Mouse (Mus musculus): ENCODE measurements around the gene Tmem87a. TPM values are rescaled to one million over a fixed set of nuclear protein-coding genes. Genes with fewer than 3 reads are reported as not detected.

Gene Tmem87a
- polyA plus RNA-seq, 1 experiment = 2.7 TPM

- TF ChIP-seq POLR2A (IDR thresholded peaks at IDR 0.05; ENCODE audit: low read depth, low read length) (no peak), CTCF (IDR thresholded peaks at IDR 0.05; ENCODE audit: extremely low read depth, insufficient read length, insufficient replicate concordance, low read depth, low read length) (no peak)
- 62% methylated on average over 4 of the region's 4 CpGs for WGBS
- Histone ChIP-seq H3K27me3 (ENCODE audit: control insufficient read depth, insufficient read depth, low read length) (no peaks in the 10 kb centered on the region), H3K27ac (ENCODE audit: insufficient read depth, low read depth, low read length) (no peak overlapping the region), H3K4me1 (ENCODE audit: control insufficient read depth, insufficient read depth, insufficient read length, low read length) (no peaks in the 10 kb centered on the region), H3K36me3 (ENCODE audit: control insufficient read depth, insufficient read depth, low read length) (peaks cover 62% of the 10 kb centered on the region), H3K4me3 (ENCODE audit: low read depth, low read length) (no peak overlapping the region)
Observed at GRCm38 (mm10) chr2:120367416-120368207, 36.3 kb downstream of the Tmem87a start.

- no peak for TF ChIP-seq POLR2A (IDR thresholded peaks at IDR 0.05; ENCODE audit: low read depth, low read length)
- peaks cover 64% of the 10 kb centered on the region for H3K36me3 ChIP-seq (ENCODE audit: control insufficient read depth, insufficient read depth, low read length)
- whole genome bisulfite sequencing = 93% methylated on average over 3 of the region's 3 CpGs
- no peak overlapping the region for H3K4me3 ChIP-seq (ENCODE audit: low read depth, low read length)
- H3K27ac ChIP-seq (ENCODE audit: insufficient read depth, low read depth, low read length) = no peak overlapping the region
- no peaks in the 10 kb centered on the region for H3K4me1 ChIP-seq (ENCODE audit: control insufficient read depth, insufficient read depth, insufficient read length, low read length)
- H3K27me3 ChIP-seq (ENCODE audit: control insufficient read depth, insufficient read depth, low read length) = no peaks in the 10 kb centered on the region
Observed at GRCm38 (mm10) chr2:120366501-120366900, 37.4 kb downstream of the Tmem87a start.

DNA sequence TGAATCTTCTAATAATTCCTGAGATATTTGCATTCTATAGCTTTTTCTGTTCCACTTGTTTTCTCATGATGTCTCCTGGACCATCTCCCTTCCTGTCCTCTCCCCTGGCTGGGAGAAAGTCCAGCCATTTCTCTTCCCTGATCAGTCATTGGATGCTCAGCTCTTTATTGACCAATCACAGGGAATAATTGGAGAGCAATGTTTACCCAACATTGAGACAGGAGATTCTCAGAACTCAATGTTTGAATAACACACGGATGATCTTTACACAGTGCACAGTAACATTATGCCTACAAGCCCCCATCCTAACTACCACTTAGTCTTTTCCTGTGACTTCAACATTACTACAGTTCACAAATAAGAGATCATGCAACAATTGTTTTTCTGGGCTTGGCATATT, 43.5 kb downstream of the Tmem87a start:
- Histone ChIP-seq H3K27me3 (ENCODE audit: control insufficient read depth, insufficient read depth, low read length) (no peaks in the 10 kb centered on the region), H3K36me3 (ENCODE audit: control insufficient read depth, insufficient read depth, low read length) (peaks cover 56% of the 10 kb centered on the region)
- WGBS = 37% methylated on average over 1 of the region's 1 CpGs

GRCm38 (mm10) chr2:120352682-120353646, 50.9 kb downstream of the Tmem87a start, which contains the start of gene Vps39:
Gene Vps39, minus strand, starts transcription at chr2:120353137.
- no peaks in the 10 kb centered on the region for H3K27me3 ChIP-seq (ENCODE audit: control insufficient read depth, insufficient read depth, low read length)
- H3K36me3 ChIP-seq (ENCODE audit: control insufficient read depth, insufficient read depth, low read length) = peaks cover 16% of the 10 kb centered on the region
- H3K4me1 ChIP-seq (ENCODE audit: control insufficient read depth, insufficient read depth, insufficient read length, low read length) = peaks cover 4% of the 10 kb centered on the region; the same call in 1 of the 2 replicates
- TF ChIP-seq POLR2A (IDR thresholded peaks at IDR 0.05; ENCODE audit: low read depth, low read length) (peak; percentile 70), CTCF (IDR thresholded peaks at IDR 0.05; ENCODE audit: extremely low read depth, insufficient read length, insufficient replicate concordance, low read depth, low read length) (no peak)
- peak within 1 kb of the TSS; percentile 96 for H3K4me3 ChIP-seq (ENCODE audit: low read depth, low read length)
- WGBS = 12% methylated on average over 44 of the region's 44 CpGs
- H3K27ac ChIP-seq (ENCODE audit: insufficient read depth, low read depth, low read length) = no peak within 1 kb of the TSS

More for the DNA sequence above, 43.5 kb downstream of the Tmem87a start:
- Histone ChIP-seq H3K4me1 (ENCODE audit: control insufficient read depth, insufficient read depth, insufficient read length, low read length) (no peaks in the 10 kb centered on the region), H3K27ac (ENCODE audit: insufficient read depth, low read depth, low read length) (no peak overlapping the region), H3K4me3 (ENCODE audit: low read depth, low read length) (no peak overlapping the region)
- TF ChIP-seq CTCF (IDR thresholded peaks at IDR 0.05; ENCODE audit: extremely low read depth, insufficient read length, insufficient replicate concordance, low read depth, low read length) = no peak
- TF ChIP-seq POLR2A (IDR thresholded peaks at IDR 0.05; ENCODE audit: low read depth, low read length) = no peak

GRCm38 (mm10) chr2:120351321-120351720, 52.6 kb downstream of the Tmem87a start:
- Histone ChIP-seq H3K27ac (ENCODE audit: insufficient read depth, low read depth, low read length) (no peak overlapping the region), H3K27me3 (ENCODE audit: control insufficient read depth, insufficient read depth, low read length) (no peaks in the 10 kb centered on the region), H3K4me1 (ENCODE audit: control insufficient read depth, insufficient read depth, insufficient read length, low read length) (peaks cover 4% of the 10 kb centered on the region; the same call in 1 of the 2 replicates), H3K4me3 (ENCODE audit: low read depth, low read length) (no peak overlapping the region), H3K36me3 (ENCODE audit: control insufficient read depth, insufficient read depth, low read length) (peaks cover 12% of the 10 kb centered on the region)
- TF ChIP-seq CTCF (IDR thresholded peaks at IDR 0.05; ENCODE audit: extremely low read depth, insufficient read length, insufficient replicate concordance, low read depth, low read length) (no peak), POLR2A (IDR thresholded peaks at IDR 0.05; ENCODE audit: low read depth, low read length) (no peak)
- WGBS = 75% methylated on average over 5 of the region's 5 CpGs

DNA sequence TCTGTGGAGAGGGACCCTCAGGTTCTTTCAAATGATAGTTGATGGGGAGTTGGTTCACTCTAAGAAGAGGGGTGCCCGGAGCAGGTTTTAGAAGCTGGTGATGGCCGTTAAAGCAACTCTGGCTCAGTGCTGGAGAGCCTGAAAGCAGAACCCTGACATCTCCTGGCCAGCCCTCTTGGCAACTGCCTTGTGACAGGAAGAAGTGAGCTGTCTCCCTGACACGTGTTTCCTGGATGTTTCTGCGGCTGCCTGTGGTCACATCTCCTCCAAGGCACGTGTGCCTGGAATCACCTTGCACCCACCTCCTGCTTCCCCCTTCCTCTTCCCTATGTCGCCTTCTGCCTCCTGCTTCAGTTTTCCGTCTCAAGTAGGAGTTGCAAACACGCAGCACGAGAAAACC, 55.8 kb downstream of the Tmem87a start:
- TF ChIP-seq CTCF (IDR thresholded peaks at IDR 0.05; ENCODE audit: extremely low read depth, insufficient read length, insufficient replicate concordance, low read depth, low read length) = no peak
- no peak for TF ChIP-seq POLR2A (IDR thresholded peaks at IDR 0.05; ENCODE audit: low read depth, low read length)
- no peak overlapping the region for H3K4me3 ChIP-seq (ENCODE audit: low read depth, low read length)
- H3K27me3 ChIP-seq (ENCODE audit: control insufficient read depth, insufficient read depth, low read length) = no peaks in the 10 kb centered on the region
- H3K27ac ChIP-seq (ENCODE audit: insufficient read depth, low read depth, low read length) = no peak overlapping the region
- 65% methylated on average over 9 of the region's 9 CpGs for WGBS
- H3K4me1 ChIP-seq (ENCODE audit: control insufficient read depth, insufficient read depth, insufficient read length, low read length) = peaks cover 4% of the 10 kb centered on the region; the same call in 1 of the 2 replicates
- H3K36me3 ChIP-seq (ENCODE audit: control insufficient read depth, insufficient read depth, low read length) = peaks cover 32% of the 10 kb centered on the region

DNA sequence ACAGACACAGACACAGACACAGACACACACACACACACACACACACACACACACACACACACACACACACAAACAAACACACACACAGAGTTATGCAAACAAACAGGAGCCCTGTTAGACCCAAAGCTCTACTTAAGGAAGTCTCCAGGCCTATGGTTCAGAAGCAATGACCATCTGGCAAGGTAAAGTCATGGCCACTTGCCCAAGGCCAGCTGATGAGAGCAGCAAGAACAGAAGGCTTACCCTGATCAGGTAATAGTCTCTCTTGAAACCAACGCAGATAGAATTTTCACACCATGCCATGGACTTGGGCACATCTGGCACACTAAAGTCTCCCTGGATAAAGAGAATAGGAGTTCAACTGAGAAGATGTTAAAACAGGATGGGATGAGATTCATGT, 62.2 kb downstream of the Tmem87a start:
- TF ChIP-seq POLR2A (IDR thresholded peaks at IDR 0.05; ENCODE audit: low read depth, low read length) = no peak
- no peak for TF ChIP-seq CTCF (IDR thresholded peaks at IDR 0.05; ENCODE audit: extremely low read depth, insufficient read length, insufficient replicate concordance, low read depth, low read length)
- Histone ChIP-seq H3K4me3 (ENCODE audit: low read depth, low read length) (no peak overlapping the region), H3K27me3 (ENCODE audit: control insufficient read depth, insufficient read depth, low read length) (no peaks in the 10 kb centered on the region), H3K27ac (ENCODE audit: insufficient read depth, low read depth, low read length) (no peak overlapping the region), H3K36me3 (ENCODE audit: control insufficient read depth, insufficient read depth, low read length) (peaks cover 65% of the 10 kb centered on the region), H3K4me1 (ENCODE audit: control insufficient read depth, insufficient read depth, insufficient read length, low read length) (no peaks in the 10 kb centered on the region)
- WGBS = 77% methylated on average over 1 of the region's 1 CpGs
